11 mouse cellular contexts compared by ENCODE assay signal in the genomic region with DNA sequence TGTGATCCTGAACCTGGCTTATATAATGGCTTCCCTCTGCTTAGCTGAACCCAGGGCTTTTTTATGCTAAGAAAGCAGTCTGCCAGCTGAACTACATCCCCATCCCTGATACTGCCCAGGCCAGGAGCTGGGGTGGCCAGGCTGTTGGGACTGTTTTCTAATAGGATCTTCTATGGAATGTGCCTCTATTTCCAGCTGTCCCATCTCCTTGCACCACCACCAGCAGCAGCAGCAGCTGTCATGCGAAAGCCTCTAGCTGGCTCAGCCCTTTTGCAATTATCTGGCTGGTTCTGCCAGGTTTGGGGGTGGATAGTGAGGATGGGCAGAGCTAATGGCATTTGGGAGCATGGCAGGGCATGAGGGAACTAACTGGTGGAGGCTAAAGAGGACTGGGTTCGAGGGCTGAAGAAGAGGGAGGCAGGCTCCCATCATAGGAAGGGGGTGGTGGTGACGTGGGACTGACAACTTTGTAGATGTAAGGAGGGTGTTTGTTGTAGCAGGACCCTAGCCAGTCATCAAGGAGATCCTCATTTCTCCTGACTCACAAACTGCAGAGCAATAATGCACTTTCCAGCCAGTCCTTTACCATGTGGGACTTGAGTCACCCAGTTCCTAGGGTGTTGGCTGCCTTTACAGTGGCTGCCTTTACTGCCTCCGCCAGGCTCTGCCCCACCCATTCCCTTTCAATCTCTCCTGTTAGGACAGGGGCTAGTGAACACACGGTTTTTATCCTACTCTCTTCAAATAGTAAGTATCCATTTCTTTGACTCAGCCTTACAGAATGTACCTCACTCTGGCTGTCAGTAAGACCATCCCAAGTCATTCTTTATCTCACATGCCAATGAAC. TPM values are rescaled to one million over a fixed set of nuclear protein-coding genes. Genes with fewer than 3 reads are reported as not detected.
DNase-seq lines count a peak whose midpoint lies in the region; ATAC-seq and TF ChIP-seq lines count a peak whose summit lies in the region.
"Had no signal": no experiment of that assay in that cellular context is flagged by ENCODE, and none has a peak within 500 bp of the region (broad histone marks: within the 10 kb centered on the region; RNA-seq: fewer than 3 reads in every experiment).

No protein-coding gene starts in this region.

- no peak for TF ChIP-seq EP300 in heart, adult 2 months (IDR thresholded peaks at IDR 0.05; ENCODE audit: insufficient read depth, low read depth, low read length)
- TF ChIP-seq EP300 in ES-Bruce4 (IDR thresholded peaks at IDR 0.05; ENCODE audit: insufficient read depth, low read depth, low read length), result no peak

- H3K9ac ChIP-seq in heart, adult 2 months (ENCODE audit: low read depth, low read length), result no peak overlapping the region
- no peak overlapping the region for H3K9ac ChIP-seq in ES-Bruce4 (ENCODE audit: low read depth, poor library complexity, severe bottlenecking)
- 0 out of 2 replicates have a peak overlapping the region, but pooled peaks have one; percentile 1 for H3K9ac ChIP-seq in lung, embryonic 16.5 days (ENCODE audit: low read length)
- H3K9ac ChIP-seq in hindbrain, embryonic 12.5 days, result no peak overlapping the region
- H3K9ac ChIP-seq: midbrain, embryonic 15.5 days had no signal

- no peaks in the 10 kb centered on the region for H3K9me3 ChIP-seq in ES-Bruce4 (replicated peaks; ENCODE audit: control insufficient read depth, insufficient read depth, low read length, poor library complexity, severe bottlenecking)
- no peaks in the 10 kb centered on the region for H3K9me3 ChIP-seq in lung, embryonic 16.5 days (ENCODE audit: control insufficient read depth, low read length)
- H3K9me3 ChIP-seq in hindbrain, embryonic 12.5 days (replicated peaks), result no peaks in the 10 kb centered on the region
- H3K9me3 ChIP-seq: midbrain, embryonic 15.5 days had no signal

- H3K4me3 ChIP-seq in heart, adult 2 months, result no peak overlapping the region
- H3K4me3 ChIP-seq in ES-Bruce4 (ENCODE audit: low read depth, low read length), result no peak overlapping the region
- H3K4me3 ChIP-seq in lung, embryonic 16.5 days (ENCODE audit: low read length), result no peak overlapping the region
- no peak overlapping the region for H3K4me3 ChIP-seq in hindbrain, embryonic 12.5 days
- H3K4me3 ChIP-seq: layer of hippocampus, adult 2 months; midbrain, embryonic 15.5 days had no signal

- DNase-seq in heart, adult 2 months, result no peak
- no peak for DNase-seq in heart, postnatal 10 days
- peak; percentile 43 for DNase-seq in brain, adult 2 months (ENCODE audit: low read depth, low spot score)
- no peak for DNase-seq in embryo, embryonic 9.5 days (ENCODE audit: extremely low spot score)
- no peak for DNase-seq in cerebellum, adult 9-10 months
- DNase-seq: cerebellum, adult 9-11 months had no signal

- peaks cover 6% of the 10 kb centered on the region for H3K36me3 ChIP-seq in heart, adult 2 months (ENCODE audit: control insufficient read depth, insufficient read depth, low read length)
- H3K36me3 ChIP-seq in ES-Bruce4 (ENCODE audit: control insufficient read depth, insufficient read depth, low read length, poor library complexity, severe bottlenecking), result peaks cover 25% of the 10 kb centered on the region
- peaks cover 19% of the 10 kb centered on the region for H3K36me3 ChIP-seq in lung, embryonic 16.5 days (ENCODE audit: control insufficient read depth, insufficient read depth, low read length)
- H3K36me3 ChIP-seq in hindbrain, embryonic 12.5 days, result peaks cover 34% of the 10 kb centered on the region

- peaks cover 30% of the 10 kb centered on the region for H3K4me1 ChIP-seq in heart, adult 2 months (ENCODE audit: control insufficient read depth, insufficient read depth, low read length)
- H3K4me1 ChIP-seq in ES-Bruce4 (ENCODE audit: control insufficient read depth, insufficient read depth, low read length), result peaks cover 3% of the 10 kb centered on the region
- H3K4me1 ChIP-seq in lung, embryonic 16.5 days (replicated peaks; ENCODE audit: control insufficient read depth, insufficient read depth, low read length), result peaks cover 44% of the 10 kb centered on the region
- peaks cover 31% of the 10 kb centered on the region for H3K4me1 ChIP-seq in hindbrain, embryonic 12.5 days

- no peak for TF ChIP-seq POLR2A in heart, adult 2 months (IDR thresholded peaks at IDR 0.05; ENCODE audit: insufficient read depth, low read depth, low read length)
- TF ChIP-seq POLR2A in ES-Bruce4 (IDR thresholded peaks at IDR 0.05; ENCODE audit: insufficient read depth, low read length), result no peak

- H3K27me3 ChIP-seq in heart, adult 2 months (ENCODE audit: control insufficient read depth, insufficient read depth, low read length), result no peaks in the 10 kb centered on the region
- H3K27me3 ChIP-seq in ES-Bruce4 (ENCODE audit: control insufficient read depth, insufficient read depth, low read length, poor library complexity, severe bottlenecking), result no peaks in the 10 kb centered on the region
- H3K27me3 ChIP-seq in lung, embryonic 16.5 days (ENCODE audit: control insufficient read depth, insufficient read depth, low read depth, low read length), result no peaks in the 10 kb centered on the region
- peaks cover 4% of the 10 kb centered on the region for H3K27me3 ChIP-seq in hindbrain, embryonic 12.5 days
- H3K27me3 ChIP-seq: midbrain, embryonic 15.5 days had no signal

- H3K79me2 ChIP-seq in heart, adult 2 months (replicated peaks; ENCODE audit: control insufficient read depth, insufficient read depth, low read length), result no peaks in the 10 kb centered on the region

- intact Hi-C loops in heart, adult 2 months (cut with DNase I), result no loop called here
- intact Hi-C loops in heart, postnatal 10 days (cut with DNase I), result no loop called here

- no peak overlapping the region for H3K4me2 ChIP-seq in lung, embryonic 16.5 days (ENCODE audit: low read depth, low read length)
- no peak overlapping the region for H3K4me2 ChIP-seq in hindbrain, embryonic 12.5 days (replicated peaks)
- H3K4me2 ChIP-seq: midbrain, embryonic 15.5 days had no signal

- TF ChIP-seq CTCF in heart, adult 2 months (IDR thresholded peaks at IDR 0.05), result no peak
- TF ChIP-seq CTCF in ES-Bruce4 (IDR thresholded peaks at IDR 0.05; ENCODE audit: low read depth, low read length), result no peak

- WGBS in heart, adult 2 months, result 39% methylated on average over 5 of the region's 5 CpGs
- WGBS in lung, embryonic 16.5 days, result 36% methylated on average over 5 of the region's 5 CpGs
- WGBS in hindbrain, embryonic 12.5 days, result 55% methylated on average over 5 of the region's 5 CpGs

- peak; percentile 52 for ATAC-seq in lung, embryonic 16.5 days (ENCODE audit: low read depth)
- no peak for ATAC-seq in hindbrain, embryonic 12.5 days (ENCODE audit: low FRiP score)

- H3K27ac ChIP-seq in heart, adult 2 months, result peak overlapping the region; percentile 48
- H3K27ac ChIP-seq in ES-Bruce4 (ENCODE audit: insufficient read depth, low read length), result peak overlapping the region; percentile 47; the same call in 1 of the 2 replicates
- peak overlapping the region; percentile 64 for H3K27ac ChIP-seq in lung, embryonic 16.5 days (ENCODE audit: low read length)
- no peak overlapping the region for H3K27ac ChIP-seq in hindbrain, embryonic 12.5 days
- H3K27ac ChIP-seq: layer of hippocampus, adult 2 months; midbrain, embryonic 15.5 days had no signal

RNA-seq across cellular contexts. Expression of gene Ahnak, which starts 6.6 kb away (rescaled TPM):
- 100 to 1,000 TPM; 299 to 348 TPM for total RNA-seq in heart, adult 2 months (2021)
- 23.0 and 42.5 TPM in 2 replicates for polyA plus RNA-seq in heart, adult 2 months (2012; rRNA removed)
- 100 to 1,000 TPM; 348 to 380 TPM for total RNA-seq in heart, postnatal 10 days (2021)
- 162 and 163 TPM in 2 replicates for polyA plus RNA-seq in ES-Bruce4 (2011; ENCODE audit: insufficient read depth, insufficient read length, low read depth, missing spikeins)
- 30.5 and 31.0 TPM in 2 replicates for polyA plus RNA-seq in lung, embryonic 16.5 days (2015; fragmentation: Nextera tagmentation; extraction: Ambion mirVana)
- 12.7 and 15.4 TPM in 2 replicates for polyA plus RNA-seq in hindbrain, embryonic 12.5 days (2016; fragmentation: Nextera tagmentation; extraction: Ambion mirVana)

RNA-seq across cellular contexts. Expression of gene Eef1g, which starts 15.7 kb away (rescaled TPM):
- 100 to 1,000 TPM; 224 to 260 TPM for total RNA-seq in heart, adult 2 months (2021)
- 191 and 291 TPM in 2 replicates for polyA plus RNA-seq in heart, adult 2 months (2012; rRNA removed)
- 100 to 1,000 TPM; 283 to 289 TPM for total RNA-seq in heart, postnatal 10 days (2021)
- 1,175 and 1,274 TPM in 2 replicates for polyA plus RNA-seq in ES-Bruce4 (2011; ENCODE audit: insufficient read depth, insufficient read length, low read depth, missing spikeins)
- 366 TPM in 2 replicates for polyA plus RNA-seq in lung, embryonic 16.5 days (2015; fragmentation: Nextera tagmentation; extraction: Ambion mirVana)
- polyA plus RNA-seq in hindbrain, embryonic 12.5 days (2016; fragmentation: Nextera tagmentation; extraction: Ambion mirVana), result 352 and 372 TPM in 2 replicates

RNA-seq across cellular contexts. Expression of gene Tut1, which starts 28.9 kb away (rescaled TPM):
- 1 to 10 TPM; 8.5 to 9.4 TPM for total RNA-seq in heart, adult 2 months (2021)
- 7.2 and 10.6 TPM in 2 replicates for polyA plus RNA-seq in heart, adult 2 months (2012; rRNA removed)
- 10 to 100 TPM in 1 of 2 experiments, 1 to 10 TPM in 1; 8.5 to 10.4 TPM for total RNA-seq in heart, postnatal 10 days (2021)
- polyA plus RNA-seq in ES-Bruce4 (2011; ENCODE audit: insufficient read depth, insufficient read length, low read depth, missing spikeins), result 26.4 and 30.1 TPM in 2 replicates
- polyA plus RNA-seq in lung, embryonic 16.5 days (2015; fragmentation: Nextera tagmentation; extraction: Ambion mirVana), result 27.5 and 28.9 TPM in 2 replicates
- polyA plus RNA-seq in hindbrain, embryonic 12.5 days (2016; fragmentation: Nextera tagmentation; extraction: Ambion mirVana), result 32.3 and 35.7 TPM in 2 replicates

RNA-seq across cellular contexts. Expression of gene Mta2, which starts 40.9 kb away (rescaled TPM):
- 10 to 100 TPM; 29.0 to 32.1 TPM for total RNA-seq in heart, adult 2 months (2021)
- polyA plus RNA-seq in heart, adult 2 months (2012; rRNA removed), result 13.1 and 15.6 TPM in 2 replicates
- total RNA-seq in heart, postnatal 10 days (2021), result 10 to 100 TPM; 54.4 to 59.5 TPM
- 106 and 108 TPM in 2 replicates for polyA plus RNA-seq in ES-Bruce4 (2011; ENCODE audit: insufficient read depth, insufficient read length, low read depth, missing spikeins)
- polyA plus RNA-seq in lung, embryonic 16.5 days (2015; fragmentation: Nextera tagmentation; extraction: Ambion mirVana), result 149 and 164 TPM in 2 replicates
- polyA plus RNA-seq in hindbrain, embryonic 12.5 days (2016; fragmentation: Nextera tagmentation; extraction: Ambion mirVana), result 174 and 185 TPM in 2 replicates

RNA-seq across cellular contexts. Expression of gene Eml3, which starts 53.2 kb away (rescaled TPM):
- total RNA-seq in heart, adult 2 months (2021), result 1 to 10 TPM; 7.0 to 9.7 TPM
- polyA plus RNA-seq in heart, adult 2 months (2012; rRNA removed), result 17.6 and 18.4 TPM in 2 replicates
- 10 to 100 TPM; 16.7 to 18.7 TPM for total RNA-seq in heart, postnatal 10 days (2021)
- 19.2 and 20.4 TPM in 2 replicates for polyA plus RNA-seq in ES-Bruce4 (2011; ENCODE audit: insufficient read depth, insufficient read length, low read depth, missing spikeins)
- 31.0 and 32.2 TPM in 2 replicates for polyA plus RNA-seq in lung, embryonic 16.5 days (2015; fragmentation: Nextera tagmentation; extraction: Ambion mirVana)
- polyA plus RNA-seq in hindbrain, embryonic 12.5 days (2016; fragmentation: Nextera tagmentation; extraction: Ambion mirVana), result 17.0 and 17.1 TPM in 2 replicates
